Mouse (Mus musculus) left cerebral cortex, postnatal 25 days (tissue): ENCODE results near the gene Dnal1. TPM values are rescaled to one million over a fixed set of nuclear protein-coding genes. Genes with fewer than 3 reads are reported as not detected.

Source experiments
- DNase-seq, 2 experiments: peaks; one replicate each; pipeline ENCODE4 v3.0.0; 2022; ENCODE audit warnings: low spot score in 2 of 2, mixed read lengths in 1 of 2
- intact Hi-C: fragments of 180-260 bp; cut with DNase I; formaldehyde crosslinking; loops from one replicate; pipeline ENCODE4 v1.15.1; 2025
- total RNA-seq, 2 experiments: library from RNA; stranded (reverse); gene quantifications; 2 replicates each; pipeline ENCODE4 v1.2.3; 2021

The Dnal1 gene
- total RNA-seq, 2 experiments from 2014 or later, result 104 to 108 TPM

DNA sequence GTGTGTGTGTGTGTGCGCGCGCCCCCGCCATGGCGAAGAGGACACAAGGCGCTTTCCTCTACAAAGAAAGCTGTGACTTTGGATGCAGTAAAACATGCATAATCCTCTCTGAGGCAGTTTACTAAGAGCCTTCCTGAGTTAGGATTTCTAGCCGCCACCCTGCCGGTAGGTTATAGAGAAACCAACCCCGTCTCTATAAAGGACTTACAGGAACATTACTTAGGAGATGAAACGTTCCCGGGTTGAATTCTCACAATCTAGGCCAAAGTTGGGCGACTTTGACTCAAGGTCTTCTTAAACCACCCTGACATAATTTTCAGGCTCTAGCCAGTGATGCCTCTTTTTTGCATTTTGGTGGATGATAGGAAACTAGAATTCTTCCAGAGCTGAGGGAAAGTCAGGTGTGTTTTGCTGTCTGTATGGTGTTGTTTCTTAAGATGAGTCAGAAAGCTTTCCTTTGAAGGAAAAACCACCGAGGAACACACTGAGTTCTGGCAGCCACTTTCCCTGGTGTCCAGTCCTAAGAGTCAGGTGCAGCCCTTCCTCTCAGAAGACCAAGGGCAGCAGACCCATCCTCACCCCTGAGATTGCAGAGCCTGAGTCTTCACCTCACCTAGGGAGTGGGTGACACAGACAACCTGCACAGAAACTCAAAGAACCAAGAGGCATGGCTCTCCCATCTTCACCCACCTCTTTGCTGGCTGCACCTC, 80.4 kb downstream of the Dnal1 start:
- intact Hi-C loops, result no loop called here

DNA sequence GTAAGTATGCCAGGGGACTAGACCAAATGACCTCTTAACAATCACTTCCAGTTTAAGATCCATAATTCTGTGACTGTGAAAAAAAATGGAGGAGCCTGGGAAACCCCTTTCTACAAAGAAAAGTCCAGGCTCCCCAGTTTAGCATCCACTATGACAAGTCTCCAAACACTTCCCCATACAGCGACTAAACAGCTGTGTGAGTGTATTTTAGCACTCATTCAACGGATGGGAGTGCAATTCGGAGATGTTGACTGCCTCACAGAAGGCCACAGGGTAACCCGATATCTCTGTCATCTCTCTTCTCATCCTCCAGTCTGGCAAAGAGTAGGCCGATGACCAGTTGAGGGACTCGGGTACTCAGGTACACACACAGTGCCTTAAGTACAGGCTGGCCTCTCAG, 81.0 kb downstream of the Dnal1 start:
- DNase-seq, result no peak
- intact Hi-C loops, result no loop called here

More for the DNA sequence above, 80.4 kb downstream of the Dnal1 start:
- DNase-seq, result no peak

Other genes with a start within 250 kb of the Dnal1 start
- gene Numb, start 192.4 kb upstream of the Dnal1 start, total RNA-seq, result 10 to 100 TPM; 68.3 to 74.5 TPM
- gene Riox1, start 163.8 kb upstream of the Dnal1 start, total RNA-seq, result 10 to 100 TPM; 16.6 to 19.0 TPM
- gene Heatr4, start 129.5 kb upstream of the Dnal1 start, total RNA-seq, result not detected
- 10 to 100 TPM in 1 of 2 experiments, 1 to 10 TPM in 1; 9.5 to 12.5 TPM for gene Acot2, start 126.5 kb upstream of the Dnal1 start, total RNA-seq
- gene Acot1, start 104.9 kb upstream of the Dnal1 start, total RNA-seq, result 10 to 100 TPM; 10.3 to 13.8 TPM
- gene Acot4, start 76.0 kb upstream of the Dnal1 start, total RNA-seq, result 1 to 10 TPM; 2.4 to 3.7 TPM
- not detected for gene Gm49366, start 75.4 kb upstream of the Dnal1 start, total RNA-seq
- gene Acot3, start 62.2 kb upstream of the Dnal1 start, total RNA-seq, result 1 to 10 TPM; 1.5 to 3.0 TPM
- gene Acot5, start 45.0 kb upstream of the Dnal1 start, total RNA-seq, result 1 to 10 TPM; 5.1 to 7.0 TPM
- 1 to 10 TPM; 3.7 to 3.9 TPM for gene Acot6, start 13.7 kb upstream of the Dnal1 start, total RNA-seq
- gene Pnma1, start 34.1 kb downstream of the Dnal1 start, total RNA-seq, result 1 to 10 TPM; 4.9 to 5.2 TPM
- gene Elmsan1, start 104.5 kb downstream of the Dnal1 start, total RNA-seq, result 10 to 100 TPM; 15.0 to 15.7 TPM
- 10 to 100 TPM; 28.3 to 39.1 TPM for gene Ptgr2, start 170.9 kb downstream of the Dnal1 start, total RNA-seq
- gene Zfp410, start 202.5 kb downstream of the Dnal1 start, total RNA-seq, result 10 to 100 TPM; 37.8 to 38.7 TPM
- 10 to 100 TPM; 22.2 to 23.1 TPM for gene Coq6, start 247.3 kb downstream of the Dnal1 start, total RNA-seq
- 10 to 100 TPM; 11.3 to 11.6 TPM for gene Fam161b, start 247.5 kb downstream of the Dnal1 start, total RNA-seq